Mouse (Mus musculus) layer of hippocampus, adult 8-10 months (tissue): ENCODE data around the gene Phldb3. TPM values are rescaled to one million over a fixed set of nuclear protein-coding genes. Genes with fewer than 3 reads are reported as not detected.
A peak's percentile ranks its signal among the peaks of the same experiment; 100 is the strongest.

ENCODE experiments used
- DNase-seq, 2 experiments: peaks; one replicate each; pipeline ENCODE4 v3.0.0; 2022; ENCODE audit warnings: low spot score in 2 of 2
- total RNA-seq, 4 experiments: library from RNA; stranded (reverse); gene quantifications; 2 replicates each; pipeline ENCODE4 v1.2.4; 2022

The Phldb3 gene
- total RNA-seq, result under 1 TPM; 0.27 to 0.73 (median 0.35) TPM

GRCm38 (mm10) chr7:24610144-24610878 lies at the start of gene Phldb3:
TSS of gene Phldb3 (plus strand) at chr7:24610763.
- DNase-seq, result no peak

GRCm38 (mm10) chr7:24561450-24561849 lies 49.1 kb upstream of the Phldb3 start:
- DNase-seq, result no peak

GRCm38 (mm10) chr7:24563191-24563836 lies 47.2 kb upstream of the Phldb3 start:
- DNase-seq, result no peak

GRCm38 (mm10) chr7:24563837-24564206 lies 46.7 kb upstream of the Phldb3 start:
- no peak for DNase-seq

- peak in 1 of 2 experiments; percentile 71 for DNase-seq
Observed at GRCm38 (mm10) chr7:24564607-24565265, 45.8 kb upstream of the Phldb3 start.

- DNase-seq, result no peak
Observed at GRCm38 (mm10) chr7:24565627-24566026, 44.9 kb upstream of the Phldb3 start.

GRCm38 (mm10) chr7:24566206-24566605 lies 44.4 kb upstream of the Phldb3 start:
- DNase-seq, result no peak

GRCm38 (mm10) chr7:24568512-24568911 lies 42.1 kb upstream of the Phldb3 start:
- DNase-seq, result no peak

- DNase-seq, result no peak
Observed at GRCm38 (mm10) chr7:24571071-24571470, 39.5 kb upstream of the Phldb3 start.

GRCm38 (mm10) chr7:24572455-24572854 lies 38.1 kb upstream of the Phldb3 start:
- no peak for DNase-seq

- no peak for DNase-seq
Observed at GRCm38 (mm10) chr7:24574224-24574796, 36.3 kb upstream of the Phldb3 start.

GRCm38 (mm10) chr7:24577811-24578210 lies 32.8 kb upstream of the Phldb3 start:
- no peak for DNase-seq

GRCm38 (mm10) chr7:24584876-24585275 lies 25.7 kb upstream of the Phldb3 start:
- DNase-seq, result no peak

GRCm38 (mm10) chr7:24585995-24586394 lies 24.6 kb upstream of the Phldb3 start:
- no peak for DNase-seq

- DNase-seq, result no peak
Observed at GRCm38 (mm10) chr7:24586828-24587227, 23.7 kb upstream of the Phldb3 start.

GRCm38 (mm10) chr7:24587330-24588105 lies 23.0 kb upstream of the Phldb3 start, which contains the start of the genes Ethe1 and Zfp575:
TSS of gene Ethe1 (plus strand) at chr7:24587543.
TSS of gene Zfp575 (minus strand) at chr7:24587641.
- DNase-seq, result peak; percentile 57 to 74

- no peak for DNase-seq
Observed at GRCm38 (mm10) chr7:24588336-24588735, 22.2 kb upstream of the Phldb3 start.

- no peak for DNase-seq
Observed at GRCm38 (mm10) chr7:24591735-24592134, 18.8 kb upstream of the Phldb3 start.

GRCm38 (mm10) chr7:24592163-24592562 lies 18.4 kb upstream of the Phldb3 start:
- DNase-seq, result no peak

- no peak for DNase-seq
Observed at GRCm38 (mm10) chr7:24592781-24593180, 17.8 kb upstream of the Phldb3 start.
